Mouse (Mus musculus) embryonic facial prominence, embryonic 11.5 days (tissue): ENCODE measurements around the gene Cib3. TPM values are rescaled to one million over a fixed set of nuclear protein-coding genes. Genes with fewer than 3 reads are reported as not detected.

Experiments
- polyA plus RNA-seq: library from polyadenylated mRNA; unstranded; fragments of >200 nt; fragmentation: Nextera tagmentation; extraction: Ambion mirVana; gene quantifications from 2 replicates; pipeline ENCODE4 v1.2.1, GENCODE M21; 2014

Cib3 gene
- polyA plus RNA-seq, 1 experiment from 2014 or later, result not detected

Other genes starting within 250 kb of the Cib3 start
- 0.36 and 0.71 TPM in 2 replicates for gene Cyp4f18, start 203.2 kb downstream of the Cib3 start, polyA plus RNA-seq
- not detected in 2 replicates for gene Olfr372, start 171.6 kb downstream of the Cib3 start, polyA plus RNA-seq
- gene Olfr373, start 129.7 kb downstream of the Cib3 start, polyA plus RNA-seq, result not detected in 2 replicates
- 0.13 TPM in 1 of 2 replicates, not detected in the other for gene Olfr374, start 105.8 kb downstream of the Cib3 start, polyA plus RNA-seq
- gene Tpm4, start 77.9 kb downstream of the Cib3 start, polyA plus RNA-seq, result 836 and 874 TPM in 2 replicates
- 102 and 105 TPM in 2 replicates for gene Rab8a, start 51.6 kb downstream of the Cib3 start, polyA plus RNA-seq
- not detected in 2 replicates for gene Hsh2d, start 23.2 kb downstream of the Cib3 start, polyA plus RNA-seq
- gene Gm11034, start 799 bp upstream of the Cib3 start, polyA plus RNA-seq, result not detected in 2 replicates
- 74.2 and 77.0 TPM in 2 replicates for gene Fam32a, start 6.9 kb upstream of the Cib3 start, polyA plus RNA-seq
- gene Ap1m1, start 27.2 kb upstream of the Cib3 start, polyA plus RNA-seq, result 112 and 123 TPM in 2 replicates
- gene Gm10282, start 92.4 kb upstream of the Cib3 start, polyA plus RNA-seq, result 39.9 and 42.0 TPM in 2 replicates
- gene Klf2, start 106.2 kb upstream of the Cib3 start, polyA plus RNA-seq, result 4.4 and 4.7 TPM in 2 replicates
- 68.8 and 71.6 TPM in 2 replicates for gene Eps15l1, start 208.6 kb upstream of the Cib3 start, polyA plus RNA-seq
- gene Calr3, start 231.0 kb upstream of the Cib3 start, polyA plus RNA-seq, result 1.2 and 1.6 TPM in 2 replicates
- gene 1700030K09Rik, start 231.0 kb upstream of the Cib3 start, polyA plus RNA-seq, result 12.2 and 12.3 TPM in 2 replicates